Mouse (Mus musculus) erythroblast, embryonic 14.5 days (primary cell): Measurements from ENCODE around the gene 1700010B08Rik.

Experiments
- GATA1 ChIP-seq: IDR thresholded peaks from 2 replicates; pipeline ENCODE4 v1.6.1; 2012; ENCODE audit warnings: low read length, inconsistent platforms, mixed read lengths
- TAL1 ChIP-seq: IDR thresholded peaks from 3 replicates; pipeline ENCODE4 v1.6.1; 2012; ENCODE audit warnings: low read length, inconsistent platforms, mixed read lengths

DNA sequence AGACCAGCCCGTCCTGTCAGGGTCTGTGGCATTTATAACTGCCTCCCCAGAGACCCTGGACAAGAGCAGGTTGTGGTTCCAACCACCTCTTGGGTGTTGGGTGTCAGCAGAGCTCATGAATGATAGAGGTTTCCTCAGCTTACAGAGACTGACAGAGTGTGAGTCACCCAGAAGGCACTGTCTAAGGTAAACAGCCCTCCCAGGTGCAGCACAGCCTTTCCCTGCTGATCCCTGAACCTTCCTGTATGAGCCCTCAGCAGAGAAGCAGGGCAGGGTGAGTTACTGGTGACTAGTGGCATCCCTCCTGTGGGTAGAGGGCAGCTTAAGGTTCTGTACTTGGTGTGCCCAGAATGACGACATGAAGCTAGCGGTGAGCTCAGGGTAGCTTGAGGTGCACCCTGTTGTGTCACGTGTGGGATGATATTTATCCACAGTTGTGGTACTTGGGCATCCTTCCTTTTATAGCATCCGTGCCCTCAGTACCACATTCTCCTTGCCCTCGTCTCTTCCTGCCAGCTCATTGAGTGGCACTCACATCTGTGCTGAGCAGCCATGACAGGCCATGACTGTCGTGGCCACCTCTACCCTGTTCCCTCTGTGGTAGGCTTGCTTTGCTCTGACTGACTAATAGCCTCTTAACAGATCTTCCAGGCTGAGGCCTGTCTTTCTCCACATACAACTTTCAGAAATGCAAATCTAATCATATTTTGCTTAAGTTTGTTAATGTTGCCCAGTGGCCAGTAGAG is 25.0 kb downstream of the 1700010B08Rik start:
- no peak for TF ChIP-seq GATA1
- no peak for TF ChIP-seq TAL1
